Mouse (Mus musculus): ENCODE results near the gene Tspear. TPM values are rescaled to one million over a fixed set of nuclear protein-coding genes. Genes with fewer than 3 reads are reported as not detected.
A peak's percentile ranks its signal among the peaks of the same experiment; 100 is the strongest.

Gene Tspear
- polyA plus RNA-seq, 1 experiment, result not detected

DNA sequence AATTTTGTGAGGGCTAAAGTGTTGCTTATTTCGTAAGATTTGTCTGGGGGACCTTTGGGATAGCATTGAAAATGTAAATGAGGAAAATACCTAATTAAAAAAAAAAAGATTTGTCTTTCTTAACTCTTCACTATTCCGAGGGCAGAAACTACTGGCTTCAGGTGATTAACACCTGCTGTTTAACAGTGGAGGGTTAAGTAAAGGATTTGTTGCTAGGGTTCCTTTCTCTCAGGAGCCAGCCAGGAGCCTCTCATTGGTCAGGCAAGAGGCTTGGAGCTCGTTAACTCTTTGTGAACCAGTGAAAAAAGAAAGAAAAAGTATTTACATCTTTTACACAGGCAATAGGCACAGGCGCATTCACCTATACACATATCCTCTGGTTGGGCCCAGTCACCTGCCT lies 132.8 kb downstream of the Tspear start:
- Histone ChIP-seq H3K27ac (ENCODE audit: insufficient read depth, low read depth, low read length) (no peak overlapping the region), H3K4me3 (ENCODE audit: insufficient read depth, low read length) (no peak overlapping the region), H3K4me1 (ENCODE audit: control insufficient read depth, insufficient read depth, low read length) (no peaks in the 10 kb centered on the region)
- no peak for TF ChIP-seq CTCF (IDR thresholded peaks at IDR 0.05; ENCODE audit: low read depth, low read length)
- no peak for TF ChIP-seq POLR2A (IDR thresholded peaks at IDR 0.05; ENCODE audit: borderline replicate concordance, low read depth, low read length)

DNA sequence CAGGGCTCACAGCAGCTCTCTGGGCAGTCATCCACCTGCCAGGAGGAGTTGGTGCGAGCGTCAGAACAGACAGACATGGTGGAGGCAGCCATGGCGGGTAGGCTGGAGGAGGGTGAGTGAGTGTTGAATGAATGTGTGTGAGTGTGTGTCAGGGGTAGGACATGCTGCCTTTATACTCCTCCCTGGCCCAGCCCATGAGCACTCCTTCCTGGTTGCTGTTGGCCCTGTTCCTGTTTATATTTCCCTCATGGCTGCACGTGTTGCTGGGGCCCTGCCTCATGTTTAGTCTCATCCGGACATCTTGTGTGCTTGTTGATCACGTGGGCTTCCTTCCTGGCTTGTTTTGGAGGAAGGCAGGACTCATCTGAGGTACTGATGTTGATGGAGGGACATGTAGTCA lies 140.6 kb downstream of the Tspear start, which contains the start of gene Krtap10-4:
TSS of gene Krtap10-4 (minus strand) at position 145 of the 400 bp plus-strand sequence.
- Histone ChIP-seq H3K4me1 (ENCODE audit: control insufficient read depth, insufficient read depth, low read length) (no peaks in the 10 kb centered on the region), H3K27ac (ENCODE audit: insufficient read depth, low read depth, low read length) (no peak within 1 kb of the TSS)
- TF ChIP-seq CTCF (IDR thresholded peaks at IDR 0.05; ENCODE audit: low read depth, low read length) (no peak), POLR2A (IDR thresholded peaks at IDR 0.05; ENCODE audit: borderline replicate concordance, low read depth, low read length) (no peak)

DNA sequence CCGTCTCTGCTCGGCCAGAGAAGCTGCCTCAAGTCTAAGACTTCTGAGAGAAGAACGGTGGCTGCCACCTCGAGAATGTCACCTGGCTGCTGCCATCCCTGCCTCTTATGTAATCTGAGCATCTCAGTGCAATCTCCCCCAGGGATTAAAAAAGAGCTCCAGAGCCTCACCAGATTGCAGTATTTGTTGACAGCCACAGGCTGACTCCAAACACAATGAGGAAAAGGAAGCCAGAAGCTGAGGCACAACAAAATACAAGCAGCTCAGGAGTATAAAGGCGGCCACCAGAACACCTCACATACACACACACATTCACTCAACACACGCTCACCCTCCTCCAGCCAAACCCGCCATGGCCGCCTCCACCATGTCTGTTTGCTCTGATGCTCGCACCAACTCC lies 149.3 kb downstream of the Tspear start, which contains the start of gene Krtap10-10:
TSS of gene Krtap10-10 (plus strand) at position 301 of the 400 bp plus-strand sequence.
- Histone ChIP-seq H3K4me3 (ENCODE audit: insufficient read depth, low read length) (no peak within 1 kb of the TSS), H3K4me1 (ENCODE audit: control insufficient read depth, insufficient read depth, low read length) (no peaks in the 10 kb centered on the region), H3K27ac (ENCODE audit: insufficient read depth, low read depth, low read length) (no peak within 1 kb of the TSS)
- no peak for TF ChIP-seq POLR2A (IDR thresholded peaks at IDR 0.05; ENCODE audit: borderline replicate concordance, low read depth, low read length)

More for the DNA sequence above, 140.6 kb downstream of the Tspear start, which contains the start of gene Krtap10-4:
- H3K4me3 ChIP-seq (ENCODE audit: insufficient read depth, low read length), result no peak within 1 kb of the TSS

DNA sequence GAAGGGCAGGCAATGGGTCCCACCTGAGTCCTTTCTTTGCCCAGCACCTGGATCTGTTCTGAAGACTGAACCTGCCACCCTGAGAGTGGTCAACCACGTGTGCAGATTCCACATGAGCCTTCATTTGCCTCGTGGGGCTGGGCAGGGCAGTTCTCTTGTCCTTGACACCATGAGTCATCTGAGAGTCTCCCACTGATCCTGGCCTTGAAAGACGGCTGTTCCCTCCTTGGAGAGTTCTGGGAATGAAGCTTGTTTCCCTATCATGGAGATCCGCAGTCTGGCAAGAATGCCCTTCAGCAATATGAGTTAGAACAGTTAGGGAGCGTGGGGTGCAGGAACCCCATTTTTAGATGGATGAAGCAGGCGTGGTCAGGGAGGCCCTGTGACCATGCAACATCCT lies 152.6 kb downstream of the Tspear start:
- TF ChIP-seq POLR2A (IDR thresholded peaks at IDR 0.05; ENCODE audit: borderline replicate concordance, low read depth, low read length), result no peak
- TF ChIP-seq CTCF (IDR thresholded peaks at IDR 0.05; ENCODE audit: low read depth, low read length), result no peak
- Histone ChIP-seq H3K4me1 (ENCODE audit: control insufficient read depth, insufficient read depth, low read length) (no peaks in the 10 kb centered on the region), H3K27ac (ENCODE audit: insufficient read depth, low read depth, low read length) (no peak overlapping the region), H3K4me3 (ENCODE audit: insufficient read depth, low read length) (no peak overlapping the region)

DNA sequence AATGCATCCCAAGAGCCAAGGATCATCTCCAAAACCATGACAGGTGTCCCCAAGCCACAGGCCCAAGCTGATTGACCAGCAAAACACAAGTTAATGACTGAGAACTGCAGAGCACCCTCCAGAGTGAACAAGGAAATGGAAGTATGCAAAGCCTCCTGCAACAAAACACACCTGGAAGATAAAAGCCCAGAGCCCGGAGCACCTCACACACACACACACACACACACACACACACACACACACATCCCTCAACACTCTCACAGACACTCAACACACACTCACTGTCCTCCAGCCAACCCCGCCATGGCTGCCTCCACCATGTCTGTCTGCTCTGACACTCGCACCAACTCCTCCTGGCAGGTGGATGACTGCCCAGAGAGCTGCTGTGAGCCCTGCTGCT lies 160.1 kb downstream of the Tspear start, which contains the start of gene Gm36176:
TSS of gene Gm36176 (plus strand) at position 301 of the 400 bp plus-strand sequence.
- TF ChIP-seq POLR2A (IDR thresholded peaks at IDR 0.05; ENCODE audit: borderline replicate concordance, low read depth, low read length) (no peak), CTCF (IDR thresholded peaks at IDR 0.05; ENCODE audit: low read depth, low read length) (no peak)
- no peak within 1 kb of the TSS for H3K4me3 ChIP-seq (ENCODE audit: insufficient read depth, low read length)
- H3K27ac ChIP-seq (ENCODE audit: insufficient read depth, low read depth, low read length), result no peak within 1 kb of the TSS
- peaks cover 10% of the 10 kb centered on the region for H3K4me1 ChIP-seq (ENCODE audit: control insufficient read depth, insufficient read depth, low read length)

DNA sequence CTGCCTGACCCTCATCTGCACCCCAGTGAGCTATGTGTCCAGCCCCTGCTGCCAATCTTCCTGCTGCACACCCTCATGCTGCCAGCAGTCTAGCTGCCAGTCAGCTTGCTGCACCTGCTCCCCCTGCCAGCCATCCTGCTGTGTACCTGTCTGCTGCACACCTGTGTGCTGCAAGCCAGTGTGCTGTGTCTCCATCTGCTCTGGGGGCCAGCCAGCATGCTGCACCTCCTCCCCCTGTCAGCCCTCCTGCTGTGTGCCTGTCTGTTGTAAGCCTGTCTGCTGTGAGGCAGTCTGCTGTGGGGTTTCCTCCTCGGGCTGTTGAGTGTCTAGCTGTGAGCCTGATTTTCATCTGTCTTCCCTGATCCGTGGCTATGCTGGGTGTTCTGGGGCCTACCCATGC lies 160.6 kb downstream of the Tspear start:
- no peak overlapping the region for H3K27ac ChIP-seq (ENCODE audit: insufficient read depth, low read depth, low read length)
- H3K4me1 ChIP-seq (ENCODE audit: control insufficient read depth, insufficient read depth, low read length), result peaks cover 11% of the 10 kb centered on the region
- no peak overlapping the region for H3K4me3 ChIP-seq (ENCODE audit: insufficient read depth, low read length)
- no peak for TF ChIP-seq POLR2A (IDR thresholded peaks at IDR 0.05; ENCODE audit: borderline replicate concordance, low read depth, low read length)
- TF ChIP-seq CTCF (IDR thresholded peaks at IDR 0.05; ENCODE audit: low read depth, low read length), result no peak

DNA sequence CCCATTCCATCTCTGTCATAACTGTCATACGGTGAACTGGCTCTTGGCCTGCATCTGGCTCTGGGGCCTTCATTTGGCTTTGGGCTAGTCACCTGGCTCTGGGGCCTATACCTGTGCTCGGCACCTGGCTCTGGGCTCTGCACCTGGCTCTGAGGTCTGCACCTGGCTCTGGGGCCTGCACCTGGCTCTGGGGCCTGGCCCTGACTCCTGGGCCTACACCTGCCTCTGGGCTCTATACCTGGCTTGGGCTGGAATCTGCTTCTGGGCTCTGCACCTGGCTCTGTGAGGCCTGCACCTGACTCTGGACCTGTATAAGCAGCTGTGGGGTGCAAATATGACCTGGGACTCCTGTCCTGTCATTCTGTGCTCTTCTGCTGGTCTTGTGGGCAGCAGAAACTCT lies 161.2 kb downstream of the Tspear start:
- peaks cover 11% of the 10 kb centered on the region for H3K4me1 ChIP-seq (ENCODE audit: control insufficient read depth, insufficient read depth, low read length)
- TF ChIP-seq CTCF (IDR thresholded peaks at IDR 0.05; ENCODE audit: low read depth, low read length), result no peak
- TF ChIP-seq POLR2A (IDR thresholded peaks at IDR 0.05; ENCODE audit: borderline replicate concordance, low read depth, low read length), result no peak
- no peak overlapping the region for H3K27ac ChIP-seq (ENCODE audit: insufficient read depth, low read depth, low read length)
- H3K4me3 ChIP-seq (ENCODE audit: insufficient read depth, low read length), result no peak overlapping the region

DNA sequence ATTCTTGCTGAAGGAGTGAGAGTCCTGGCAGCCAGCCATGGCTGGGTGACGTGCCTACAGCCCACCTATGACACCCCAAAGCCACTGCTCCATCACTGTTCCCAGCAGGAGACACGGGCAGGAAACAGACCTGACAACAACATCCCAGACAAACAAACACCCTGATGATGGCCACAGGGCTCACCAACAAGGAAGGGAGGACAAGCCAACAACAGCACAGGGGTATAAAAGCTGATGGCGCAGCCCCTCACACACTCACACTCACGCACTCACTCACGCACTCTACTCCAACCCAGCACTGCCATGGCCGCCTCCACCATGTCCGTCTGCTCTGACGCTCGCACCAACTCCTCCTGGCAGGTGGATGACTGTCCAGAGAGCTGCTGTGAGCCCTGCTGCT lies 166.2 kb downstream of the Tspear start, which contains the start of gene Gm10318:
TSS of gene Gm10318 (plus strand) at position 301 of the 400 bp plus-strand sequence.
- Histone ChIP-seq H3K4me1 (ENCODE audit: control insufficient read depth, insufficient read depth, low read length) (peaks cover 11% of the 10 kb centered on the region), H3K4me3 (ENCODE audit: insufficient read depth, low read length) (no peak within 1 kb of the TSS), H3K27ac (ENCODE audit: insufficient read depth, low read depth, low read length) (no peak within 1 kb of the TSS)
- TF ChIP-seq CTCF (IDR thresholded peaks at IDR 0.05; ENCODE audit: low read depth, low read length) (no peak), POLR2A (IDR thresholded peaks at IDR 0.05; ENCODE audit: borderline replicate concordance, low read depth, low read length) (no peak)

DNA sequence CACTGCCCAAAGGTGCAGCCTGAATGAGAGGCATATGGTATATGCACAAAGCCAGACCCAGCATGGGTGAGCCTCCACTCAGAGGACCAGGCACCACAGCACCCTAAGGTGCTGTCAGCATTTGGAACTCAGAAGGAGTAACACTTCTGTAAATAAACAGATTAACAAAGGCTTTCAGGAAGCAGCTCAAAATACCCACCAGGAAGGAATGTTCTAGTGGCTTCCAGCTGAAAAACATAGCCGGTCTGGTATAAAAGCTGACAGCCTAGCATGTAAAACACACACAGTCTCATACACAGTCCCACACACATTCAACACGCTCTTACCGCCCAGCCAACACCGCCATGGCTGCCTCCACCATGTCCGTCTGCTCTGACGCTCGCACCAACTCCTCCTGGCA lies 175.3 kb downstream of the Tspear start, which contains the start of gene Gm3285:
TSS of gene Gm3285 (plus strand) at position 301 of the 400 bp plus-strand sequence.
- H3K27ac ChIP-seq (ENCODE audit: insufficient read depth, low read depth, low read length), result no peak within 1 kb of the TSS
- H3K4me3 ChIP-seq (ENCODE audit: insufficient read depth, low read length), result no peak within 1 kb of the TSS
- no peaks in the 10 kb centered on the region for H3K4me1 ChIP-seq (ENCODE audit: control insufficient read depth, insufficient read depth, low read length)

DNA sequence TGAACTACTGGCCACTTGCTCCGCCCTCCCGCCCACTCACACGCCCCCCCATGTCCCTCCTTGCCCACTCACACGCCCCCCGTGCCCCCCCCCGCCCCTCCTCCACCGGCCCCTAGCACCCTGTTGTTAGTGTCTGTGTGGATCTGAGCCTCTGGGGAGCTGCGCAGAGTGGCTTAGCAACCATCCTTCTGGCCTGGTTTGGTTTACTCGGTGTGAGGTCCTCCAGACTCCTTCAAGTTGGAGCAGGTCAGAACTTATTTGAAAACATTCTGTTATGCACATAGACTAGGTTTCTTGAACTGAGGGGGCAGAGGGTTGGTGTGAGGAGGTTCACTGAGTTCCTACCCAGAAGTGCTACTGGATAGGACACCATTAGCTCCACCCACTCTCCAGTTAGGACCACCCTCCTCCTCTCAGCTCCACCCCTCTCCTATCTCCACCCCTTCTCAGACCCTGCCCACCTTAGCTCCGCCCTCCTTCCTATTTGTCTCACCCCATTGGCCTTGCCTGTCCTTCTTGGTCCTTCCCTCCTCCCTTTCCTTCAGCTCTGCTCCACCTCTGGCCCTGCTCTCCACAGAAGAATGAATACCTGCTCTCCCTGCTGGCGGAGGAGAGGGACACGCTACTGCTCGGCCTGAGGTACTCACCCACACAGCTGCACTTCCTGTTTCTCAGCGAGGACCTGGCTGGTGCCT lies 177.8 kb downstream of the Tspear start:
- TF ChIP-seq CTCF (IDR thresholded peaks at IDR 0.05; ENCODE audit: low read depth, low read length), result no peak
- no peak for TF ChIP-seq POLR2A (IDR thresholded peaks at IDR 0.05; ENCODE audit: borderline replicate concordance, low read depth, low read length)
- Histone ChIP-seq H3K4me3 (ENCODE audit: insufficient read depth, low read length) (peak overlapping the region; percentile 43), H3K27ac (ENCODE audit: insufficient read depth, low read depth, low read length) (no peak overlapping the region), H3K4me1 (ENCODE audit: control insufficient read depth, insufficient read depth, low read length) (no peaks in the 10 kb centered on the region)

More for the DNA sequence above, 175.3 kb downstream of the Tspear start, which contains the start of gene Gm3285:
- TF ChIP-seq CTCF (IDR thresholded peaks at IDR 0.05; ENCODE audit: low read depth, low read length), result no peak
- no peak for TF ChIP-seq POLR2A (IDR thresholded peaks at IDR 0.05; ENCODE audit: borderline replicate concordance, low read depth, low read length)
